Mouse (Mus musculus) ES-E14 (cell line): ENCODE data around the gene Tnks2. TPM values are rescaled to one million over a fixed set of nuclear protein-coding genes. Genes with fewer than 3 reads are reported as not detected.

Source experiments
- DNase-seq: peaks from one replicate; pipeline ENCODE4 v3.0.0-alpha.2; 2013; ENCODE audit warnings: low read depth, low spot score
- H3K27ac ChIP-seq: 2 replicates; pipeline ENCODE4 v1.5.1; 2012; ENCODE audit warnings: low read depth, mild to moderate bottlenecking, low read length, moderate library complexity, mixed read lengths; ENCODE audit not compliant: poor library complexity, insufficient read depth, severe bottlenecking
- H3K36me3 ChIP-seq: 2 replicates; pipeline ENCODE4 v1.6.1; 2012; ENCODE audit warnings: mild to moderate bottlenecking, low read length, moderate library complexity, mixed read lengths; ENCODE audit not compliant: control insufficient read depth, poor library complexity, insufficient read depth, severe bottlenecking
- H3K4me1 ChIP-seq, 2 experiments: fragments of 150-350 bp in 1 of 2; sonication (generic) in 1 of 2; 2 replicates each; pipeline ENCODE4 v1.6.1; 2012; ENCODE audit warnings: low read length in 2 of 2, mild to moderate bottlenecking in 1 of 2, mixed read lengths in 1 of 2; ENCODE audit not compliant: control insufficient read depth in 2 of 2, insufficient read depth in 2 of 2, poor library complexity in 1 of 2
- H3K4me3 ChIP-seq, 2 experiments: fragments of 150-350 bp in 1 of 2; sonication (generic) in 1 of 2; 2 replicates each; pipeline ENCODE4 v1.5.1; 2012; ENCODE audit warnings: low read length in 2 of 2, low read depth in 1 of 2, mild to moderate bottlenecking in 1 of 2, mixed read lengths in 1 of 2; ENCODE audit not compliant: insufficient read depth in 1 of 2, poor library complexity in 1 of 2, severe bottlenecking in 1 of 2
- H3K9ac ChIP-seq: 2 replicates; pipeline ENCODE4 v1.6.1; 2012; ENCODE audit warnings: low read depth, mild to moderate bottlenecking, low read length, mixed read lengths; ENCODE audit not compliant: poor library complexity, insufficient read depth, severe bottlenecking
- H3K9me3 ChIP-seq: fragments of 150-350 bp; sonication (generic); 2 replicates; pipeline ENCODE4 v1.6.1; 2012; ENCODE audit warnings: low read depth, mild to moderate bottlenecking, low read length; ENCODE audit not compliant: control insufficient read depth, insufficient read depth
- CHD2 ChIP-seq: IDR thresholded peaks from 2 replicates; pipeline ENCODE4 v1.6.1; 2014; ENCODE audit warnings: mild to moderate bottlenecking, low read depth, low read length, inconsistent platforms
- HCFC1 ChIP-seq: IDR thresholded peaks from 2 replicates; pipeline ENCODE4 v1.6.1; 2012; ENCODE audit warnings: low read length, inconsistent platforms, borderline replicate concordance; ENCODE audit not compliant: insufficient read depth
- MAFK ChIP-seq: IDR thresholded peaks from 2 replicates; pipeline ENCODE4 v1.6.1; 2014; ENCODE audit warnings: mild to moderate bottlenecking, low read depth, low read length, inconsistent platforms; ENCODE audit not compliant: insufficient read depth
- ZC3H11A ChIP-seq: IDR thresholded peaks from 2 replicates; pipeline ENCODE4 v1.6.1; 2012; ENCODE audit warnings: low read depth, mild to moderate bottlenecking, inconsistent platforms, low read length, borderline replicate concordance
- ZNF384 ChIP-seq: IDR thresholded peaks from 2 replicates; pipeline ENCODE4 v1.6.1; 2012; ENCODE audit warnings: low read depth, low read length, inconsistent platforms
- in situ Hi-C, 2 experiments: fragments of 600-800 bp; cut with MboI; formaldehyde crosslinking; loops; one replicate each; pipeline ENCODE4 v1.15.1; 2025; ENCODE audit warnings: low sequenced_read_pairs in 2 of 2, inconsistent platforms in 1 of 2; ENCODE audit not compliant: unreplicated experiment in 2 of 2
- total RNA-seq: library from RNA; depleted of rRNA; stranded (reverse); fragments of 300-350 nt; gene quantifications from 2 replicates; pipeline ENCODE4 v1.2.3, GENCODE M21; 2012

Gene Tnks2
- total RNA-seq, 1 experiment, result 289 TPM

- no peak overlapping the region for H3K9ac ChIP-seq
- H3K4me3 ChIP-seq, result no peak overlapping the region
- TF ChIP-seq ZC3H11A (no peak), HCFC1 (no peak), MAFK (no peak), CHD2 (no peak), ZNF384 (no peak)
- no peaks in the 10 kb centered on the region for H3K9me3 ChIP-seq
- in situ Hi-C loops, result no loop called here
- peaks cover 39% of the 10 kb centered on the region for H3K36me3 ChIP-seq
- no peaks in the 10 kb centered on the region for H3K4me1 ChIP-seq
- no peak overlapping the region for H3K27ac ChIP-seq
- no peak for DNase-seq
These were observed 43.3 kb downstream of the Tnks2 start for GRCm38 (mm10) chr19:36877329-36877728.

DNA sequence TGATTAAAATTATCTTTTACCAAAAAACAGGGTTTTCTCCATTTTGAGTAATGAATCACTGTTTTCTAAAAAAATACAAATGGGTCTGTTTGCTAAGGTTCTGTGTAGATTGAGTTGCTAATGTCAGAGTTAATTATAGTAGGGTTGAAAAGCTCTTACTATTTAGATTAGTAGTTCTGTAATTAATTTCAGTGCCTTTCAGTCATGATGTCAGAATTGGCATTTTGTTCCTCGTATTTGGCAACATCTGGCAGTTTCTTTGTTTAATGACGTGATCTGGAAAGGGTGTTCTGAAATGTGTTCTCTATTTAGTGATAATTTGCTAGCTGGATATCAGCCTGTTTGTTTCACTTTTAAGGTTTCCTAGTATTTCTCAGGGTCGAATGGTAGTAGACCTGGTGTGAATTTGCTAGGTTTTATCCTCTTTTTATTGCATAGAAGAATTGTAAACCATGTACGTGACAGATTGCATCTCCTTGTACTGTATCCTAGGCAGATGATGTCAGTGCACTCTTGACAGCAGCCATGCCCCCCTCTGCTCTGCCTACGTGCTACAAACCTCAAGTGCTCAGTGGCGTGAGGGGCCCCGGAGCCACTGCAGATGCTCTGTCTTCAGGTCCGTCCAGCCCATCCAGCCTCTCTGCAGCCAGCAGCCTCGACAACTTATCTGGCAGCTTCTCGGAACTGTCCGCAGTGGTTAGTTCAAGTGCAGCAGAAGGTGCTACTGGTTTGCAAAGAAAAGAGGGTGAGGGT lies 44.9 kb downstream of the Tnks2 start:
- H3K4me1 ChIP-seq, result no peaks in the 10 kb centered on the region
- H3K27ac ChIP-seq, result no peak overlapping the region
- peaks cover 44% of the 10 kb centered on the region for H3K36me3 ChIP-seq
- in situ Hi-C loops, result no loop called here
- H3K9ac ChIP-seq, result no peak overlapping the region
- H3K4me3 ChIP-seq, result no peak overlapping the region
- DNase-seq, result no peak
- TF ChIP-seq CHD2, result no peak
- no peak for TF ChIP-seq MAFK
- no peak for TF ChIP-seq ZC3H11A
- TF ChIP-seq ZNF384, result no peak
- TF ChIP-seq HCFC1, result no peak
- no peaks in the 10 kb centered on the region for H3K9me3 ChIP-seq

DNA sequence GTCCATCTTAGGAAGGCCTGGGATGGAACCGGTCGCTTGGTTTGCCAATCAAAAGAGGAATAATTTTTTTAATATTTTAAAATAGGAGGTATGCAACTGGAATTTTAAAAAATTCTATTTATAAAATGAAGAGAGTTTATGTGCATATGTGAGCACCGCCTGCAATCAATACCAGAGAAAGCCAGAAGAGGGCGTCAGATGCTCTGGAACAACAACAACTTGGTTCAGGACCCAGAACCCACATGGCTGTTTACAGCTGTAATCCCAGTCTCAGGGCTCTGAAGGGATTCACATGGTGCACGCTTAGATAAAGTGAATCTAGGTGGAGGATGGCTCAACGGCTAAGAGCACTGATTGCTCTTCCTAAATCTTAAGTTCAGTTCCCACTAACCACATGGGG lies 49.1 kb downstream of the Tnks2 start:
- H3K9me3 ChIP-seq, result no peaks in the 10 kb centered on the region
- no peak overlapping the region for H3K9ac ChIP-seq
- in situ Hi-C loops, result no loop called here
- no peak overlapping the region for H3K27ac ChIP-seq
- H3K4me3 ChIP-seq, result no peak overlapping the region
- no peaks in the 10 kb centered on the region for H3K4me1 ChIP-seq
- peak; percentile 54 for DNase-seq
- TF ChIP-seq ZNF384 (no peak), CHD2 (no peak), MAFK (no peak), ZC3H11A (no peak), HCFC1 (no peak)
- peaks cover 39% of the 10 kb centered on the region for H3K36me3 ChIP-seq

DNA sequence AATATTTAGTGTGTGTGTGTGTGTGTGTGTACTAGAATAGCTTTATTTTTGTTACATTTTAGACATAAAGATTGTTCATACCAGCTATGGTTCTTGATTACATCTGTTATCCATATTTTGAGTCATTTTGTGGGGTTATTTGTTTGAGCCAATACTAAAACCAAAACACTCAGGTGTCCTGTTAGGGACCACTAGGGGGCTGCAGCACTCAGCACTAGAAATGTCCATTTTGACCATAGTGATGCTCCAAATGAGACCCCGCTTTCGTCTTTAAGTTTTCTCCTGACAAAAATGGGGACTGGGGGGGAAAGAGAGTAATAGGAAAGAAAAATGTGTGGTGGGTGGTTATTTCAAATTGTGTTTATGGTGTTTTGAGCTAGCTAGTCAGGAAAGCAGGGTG lies 52.3 kb downstream of the Tnks2 start:
- DNase-seq, result no peak
- no peak for TF ChIP-seq HCFC1
- no peak for TF ChIP-seq MAFK
- TF ChIP-seq CHD2, result no peak
- no peak for TF ChIP-seq ZNF384
- no peak for TF ChIP-seq ZC3H11A
- Histone ChIP-seq H3K27ac (no peak overlapping the region), H3K9me3 (no peaks in the 10 kb centered on the region), H3K4me3 (no peak overlapping the region), H3K9ac (no peak overlapping the region), H3K36me3 (peaks cover 41% of the 10 kb centered on the region), H3K4me1 (no peaks in the 10 kb centered on the region)
- in situ Hi-C loops, result no loop called here
